Mouse (Mus musculus) erythroblast, embryonic 14.5 days (primary cell): ENCODE results near the gene Hspe1. TPM values are rescaled to one million over a fixed set of nuclear protein-coding genes. Genes with fewer than 3 reads are reported as not detected.

ENCODE experiments used
- H3K27me3 ChIP-seq: 2 replicates; pipeline ENCODE4 v1.6.1; 2012; ENCODE audit warnings: inconsistent platforms; ENCODE audit not compliant: control insufficient read depth
- H3K36me3 ChIP-seq: 2 replicates; pipeline ENCODE4 v1.6.1; 2012; ENCODE audit warnings: mild to moderate bottlenecking, inconsistent platforms; ENCODE audit not compliant: control insufficient read depth
- H3K4me1 ChIP-seq: 2 replicates; pipeline ENCODE4 v1.6.1; 2012; ENCODE audit warnings: inconsistent platforms; ENCODE audit not compliant: control insufficient read depth
- H3K4me3 ChIP-seq: replicated peaks from 2 replicates; pipeline ENCODE3; 2012; ENCODE audit warnings: moderate library complexity, mild to moderate bottlenecking, inconsistent platforms
- H3K9me3 ChIP-seq: 2 replicates; pipeline ENCODE4 v1.6.1; 2012; ENCODE audit warnings: low read length, inconsistent platforms, mixed read lengths; ENCODE audit not compliant: control insufficient read depth
- GATA1 ChIP-seq: IDR thresholded peaks from 2 replicates; pipeline ENCODE4 v1.6.1; 2012; ENCODE audit warnings: low read length, inconsistent platforms, mixed read lengths
- TAL1 ChIP-seq: IDR thresholded peaks from 3 replicates; pipeline ENCODE4 v1.6.1; 2012; ENCODE audit warnings: low read length, inconsistent platforms, mixed read lengths
- polyA plus RNA-seq: library from polyadenylated mRNA; stranded (reverse); fragments of >175 nt; gene quantifications from 2 replicates; pipeline ENCODE4 v1.2.3, GENCODE M21; 2012

The Hspe1 gene
- polyA plus RNA-seq, 1 experiment, result 8.0 TPM

GRCm38 (mm10) chr1:55130943-55131401 is 43.0 kb downstream of the Hspe1 start, which contains the start of gene Mob4:
TSS of gene Mob4 (plus strand) at chr1:55131231.
- TF ChIP-seq GATA1, result no peak
- TF ChIP-seq TAL1, result no peak

GRCm38 (mm10) chr1:55131424-55132014 is 43.6 kb downstream of the Hspe1 start:
- Histone ChIP-seq H3K4me1 (peaks cover 37% of the 10 kb centered on the region), H3K27me3 (no peaks in the 10 kb centered on the region), H3K9me3 (no peaks in the 10 kb centered on the region), H3K36me3 (peaks cover 15% of the 10 kb centered on the region), H3K4me3 (peak overlapping the region; percentile 100)
- TF ChIP-seq GATA1, result no peak
- no peak for TF ChIP-seq TAL1

More at GRCm38 (mm10) chr1:55130943-55131401, 43.0 kb downstream of the Hspe1 start, which contains the start of gene Mob4:
- Histone ChIP-seq H3K9me3 (no peaks in the 10 kb centered on the region), H3K4me1 (peaks cover 37% of the 10 kb centered on the region), H3K4me3 (peak within 1 kb of the TSS; percentile 100), H3K36me3 (peaks cover 15% of the 10 kb centered on the region), H3K27me3 (no peaks in the 10 kb centered on the region)

GRCm38 (mm10) chr1:55132308-55132707 is 44.4 kb downstream of the Hspe1 start:
- peaks cover 37% of the 10 kb centered on the region for H3K4me1 ChIP-seq
- TF ChIP-seq TAL1, result no peak
- TF ChIP-seq GATA1, result no peak
- H3K36me3 ChIP-seq, result peaks cover 15% of the 10 kb centered on the region
- no peaks in the 10 kb centered on the region for H3K9me3 ChIP-seq
- H3K4me3 ChIP-seq, result peak overlapping the region; percentile 100
- no peaks in the 10 kb centered on the region for H3K27me3 ChIP-seq

GRCm38 (mm10) chr1:55133173-55133572 is 45.2 kb downstream of the Hspe1 start:
- peak overlapping the region; percentile 13 for H3K4me3 ChIP-seq
- no peak for TF ChIP-seq TAL1
- no peak for TF ChIP-seq GATA1
- peaks cover 37% of the 10 kb centered on the region for H3K4me1 ChIP-seq
- no peaks in the 10 kb centered on the region for H3K27me3 ChIP-seq
- peaks cover 21% of the 10 kb centered on the region for H3K36me3 ChIP-seq
- H3K9me3 ChIP-seq, result no peaks in the 10 kb centered on the region

- TF ChIP-seq TAL1 (no peak), GATA1 (no peak)
- H3K36me3 ChIP-seq, result peaks cover 25% of the 10 kb centered on the region
- no peaks in the 10 kb centered on the region for H3K27me3 ChIP-seq
- no peaks in the 10 kb centered on the region for H3K9me3 ChIP-seq
- no peak overlapping the region for H3K4me3 ChIP-seq
- H3K4me1 ChIP-seq, result peaks cover 36% of the 10 kb centered on the region
These were observed 46.4 kb downstream of the Hspe1 start for GRCm38 (mm10) chr1:55134301-55134700.

- Histone ChIP-seq H3K27me3 (no peaks in the 10 kb centered on the region), H3K9me3 (no peaks in the 10 kb centered on the region), H3K36me3 (peaks cover 35% of the 10 kb centered on the region), H3K4me3 (no peak overlapping the region), H3K4me1 (peaks cover 21% of the 10 kb centered on the region)
- no peak for TF ChIP-seq GATA1
- TF ChIP-seq TAL1, result no peak
These were observed 47.9 kb downstream of the Hspe1 start for GRCm38 (mm10) chr1:55135846-55136245.

Other genes with a start within 250 kb of the Hspe1 start
- 0.02 and 0.03 TPM in 2 replicates for gene Ankrd44, start 161.7 kb upstream of the Hspe1 start, polyA plus RNA-seq
- gene Sf3b1, start 60.7 kb upstream of the Hspe1 start, polyA plus RNA-seq, result 1.3 and 1.5 TPM in 2 replicates
- 1.0 and 1.5 TPM in 2 replicates for gene Coq10b, start 35.4 kb upstream of the Hspe1 start, polyA plus RNA-seq
- gene Hspd1, start 111 bp downstream of the Hspe1 start, polyA plus RNA-seq, result 1.9 and 2.1 TPM in 2 replicates
- 0.29 and 0.73 TPM in 2 replicates for gene Mob4, start 43.1 kb downstream of the Hspe1 start, polyA plus RNA-seq
- gene Rftn2, start 138.7 kb downstream of the Hspe1 start, polyA plus RNA-seq, result not detected in 2 replicates
- gene Mars2, start 149.0 kb downstream of the Hspe1 start, polyA plus RNA-seq, result 0.05 and 0.07 TPM in 2 replicates